Mouse (Mus musculus) kidney, postnatal 25 days (tissue): ENCODE measurements around the gene Itga5.
A peak's percentile ranks its signal among the peaks of the same experiment; 100 is the strongest.

Experiments used
- DNase-seq, 2 experiments: peaks; one replicate each; pipeline ENCODE4 v3.0.0; 2021; ENCODE audit warnings: mixed read lengths in 2 of 2

Gene Itga5

DNA sequence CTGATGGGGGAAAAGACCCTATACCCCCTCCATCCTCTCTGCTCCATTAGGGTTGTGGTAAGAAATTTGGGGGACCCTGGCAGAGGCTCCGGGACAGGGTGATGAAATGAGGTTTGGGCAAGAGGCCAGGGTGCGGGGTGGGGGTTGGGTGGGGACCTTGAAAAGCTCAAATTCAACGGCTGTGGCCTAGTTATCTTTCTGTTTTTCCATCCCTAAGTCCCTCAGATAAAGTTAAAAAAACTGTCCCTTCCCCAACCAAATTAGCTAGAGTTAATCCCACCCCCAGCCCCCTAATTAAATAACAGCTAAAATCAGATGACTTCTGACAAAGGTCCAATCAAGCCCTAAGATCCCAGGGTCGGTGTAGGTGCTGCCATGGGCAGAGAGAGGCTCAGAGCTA lies 1.8 kb downstream of the Itga5 start:
- no peak for DNase-seq

- DNase-seq = no peak
Observed at GRCm38 (mm10) chr15:103363809-103364208, 2.8 kb downstream of the Itga5 start.

- no peak for DNase-seq
Observed at GRCm38 (mm10) chr15:103362950-103363349, 3.6 kb downstream of the Itga5 start.

DNA sequence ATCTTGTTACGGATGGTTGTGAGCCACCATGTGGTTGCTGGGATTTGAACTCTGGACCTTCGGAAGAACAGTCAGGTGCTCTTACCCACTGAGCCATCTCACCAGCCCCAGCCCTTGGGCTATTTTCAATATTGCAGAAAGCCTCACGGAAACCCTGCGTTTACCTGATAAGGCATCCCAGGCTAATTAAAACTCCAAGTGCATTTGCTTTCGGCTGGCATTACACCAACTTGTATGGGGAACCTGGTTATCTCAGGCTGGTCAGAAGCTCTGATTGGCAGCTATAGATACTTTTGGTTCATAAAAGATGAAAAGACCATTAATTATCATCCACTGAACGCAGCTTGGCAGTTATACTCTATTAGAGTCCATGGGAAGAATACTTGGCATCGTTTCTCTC lies 4.2 kb downstream of the Itga5 start:
- DNase-seq = no peak

DNA sequence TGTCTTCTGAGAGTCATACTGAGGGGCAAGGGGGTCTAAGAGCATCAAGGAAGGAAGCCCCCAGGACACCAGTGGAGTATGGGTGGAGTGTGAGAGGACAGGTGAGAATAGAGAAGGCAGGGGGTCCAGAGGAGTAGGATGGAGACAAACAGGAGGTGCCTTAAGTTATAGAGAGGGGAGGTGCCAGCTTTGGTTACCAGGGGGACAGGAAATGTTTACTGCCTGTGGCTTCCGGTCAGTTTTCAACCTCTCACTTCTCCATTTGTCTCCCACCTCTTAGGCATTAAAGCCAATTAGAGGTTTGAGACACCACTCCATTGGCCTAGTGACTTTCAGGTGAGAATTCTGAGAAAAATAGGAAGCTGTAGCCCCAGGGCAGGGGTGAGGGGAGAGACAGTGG lies 5.3 kb downstream of the Itga5 start:
- DNase-seq = no peak

GRCm38 (mm10) chr15:103359869-103360602 lies 6.5 kb downstream of the Itga5 start:
- no peak for DNase-seq

DNA sequence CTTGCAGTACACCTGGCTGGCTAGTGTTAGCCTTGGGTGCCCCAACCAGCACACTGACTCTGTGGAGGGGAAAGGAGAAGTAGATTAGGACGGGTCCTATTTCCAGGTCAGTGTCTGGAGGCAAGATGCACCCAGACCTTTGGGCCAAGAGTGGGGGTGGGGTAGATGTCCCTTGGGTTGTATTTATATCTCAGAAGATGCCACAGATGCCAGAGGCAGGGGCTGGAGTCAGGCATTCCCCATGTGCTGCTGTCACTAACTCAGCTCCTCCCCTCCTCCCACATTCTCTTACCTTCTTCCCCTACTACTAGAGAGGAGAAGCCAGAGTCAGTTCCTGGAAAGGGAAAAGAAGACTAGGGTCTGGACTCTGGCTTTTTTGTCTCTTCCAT lies 7.4 kb downstream of the Itga5 start:
- DNase-seq = no peak

DNA sequence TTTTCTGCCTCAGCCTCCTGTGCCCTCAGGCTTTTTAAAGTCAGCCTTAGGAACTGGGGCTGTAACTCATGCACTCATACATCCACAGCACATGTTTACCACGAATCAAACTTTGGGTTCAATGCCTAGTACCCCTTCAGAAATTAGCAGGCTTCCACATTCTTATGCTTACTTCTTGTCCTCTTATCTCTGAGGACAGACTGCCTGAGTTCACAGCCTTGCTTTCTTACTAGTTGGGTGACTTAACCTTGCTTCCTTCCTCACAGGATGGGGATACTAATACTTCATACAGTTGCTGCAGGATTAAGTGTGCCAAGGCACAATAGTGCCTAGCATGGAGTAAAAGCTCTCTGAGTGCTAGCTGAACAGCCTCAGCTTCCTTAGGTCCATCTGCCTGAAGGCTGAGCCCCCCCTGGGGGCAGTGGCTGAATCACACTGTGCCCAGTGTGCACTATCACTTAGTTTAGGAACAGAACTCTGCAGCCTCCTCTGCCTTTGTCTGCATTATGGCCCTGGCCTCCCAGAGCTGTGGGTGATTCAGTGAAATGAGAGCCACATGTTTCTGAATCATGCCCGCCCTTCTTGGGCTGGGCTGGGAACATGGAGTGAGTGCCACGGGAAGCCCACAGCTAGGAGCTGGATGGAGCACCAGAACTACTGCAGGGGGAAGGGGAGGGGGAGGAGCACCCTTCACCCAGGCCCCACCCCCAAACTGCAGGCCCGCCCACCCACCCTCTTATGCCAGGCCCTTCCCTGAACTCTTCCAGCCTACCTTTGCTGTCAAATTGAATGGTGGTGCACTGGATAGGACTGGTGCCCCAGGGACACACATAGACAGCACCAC lies 8.1 kb downstream of the Itga5 start:
- no peak for DNase-seq

- DNase-seq = no peak
Observed at GRCm38 (mm10) chr15:103357817-103358216, 8.7 kb downstream of the Itga5 start.

- no peak for DNase-seq
Observed at GRCm38 (mm10) chr15:103356130-103356529, 10.4 kb downstream of the Itga5 start.

- DNase-seq = no peak
Observed at GRCm38 (mm10) chr15:103355420-103355819, 11.1 kb downstream of the Itga5 start.

- DNase-seq = no peak
Observed at GRCm38 (mm10) chr15:103354690-103355089, 11.9 kb downstream of the Itga5 start.

- no peak for DNase-seq
Observed at GRCm38 (mm10) chr15:103353511-103354256, 12.9 kb downstream of the Itga5 start.

DNA sequence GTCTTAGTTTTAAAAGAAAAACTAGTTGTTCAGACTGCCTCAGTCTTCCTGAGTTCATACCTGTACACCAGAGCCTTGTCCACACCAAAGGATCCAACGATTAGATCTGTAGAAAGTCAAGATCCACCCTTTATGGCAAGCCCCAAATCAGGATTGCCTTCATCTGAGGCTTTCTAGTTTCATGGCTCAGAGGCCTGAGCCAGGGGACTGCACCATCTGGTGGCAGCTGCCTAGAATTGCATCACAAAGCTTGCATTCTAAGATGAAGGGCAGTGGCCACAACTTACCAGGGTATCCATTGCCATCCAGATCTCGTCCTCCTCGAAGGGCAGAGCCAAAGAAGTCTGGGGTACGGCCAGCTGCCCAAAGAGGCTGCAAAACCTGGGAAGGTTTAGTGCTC lies 13.7 kb downstream of the Itga5 start:
- DNase-seq = peak; percentile 61 to 64

- DNase-seq = peak; percentile 82 to 84
Observed at GRCm38 (mm10) chr15:103347275-103347684, 19.3 kb downstream of the Itga5 start.

- no peak for DNase-seq
Observed at GRCm38 (mm10) chr15:103345789-103346188, 20.8 kb downstream of the Itga5 start.

- DNase-seq = no peak
Observed at GRCm38 (mm10) chr15:103343556-103343955, 23.0 kb downstream of the Itga5 start.

- DNase-seq = no peak
Observed at GRCm38 (mm10) chr15:103343008-103343407, 23.6 kb downstream of the Itga5 start.

- DNase-seq = peak; percentile 66 to 76
Observed at GRCm38 (mm10) chr15:103342415-103342814, 24.1 kb downstream of the Itga5 start.

- no peak for DNase-seq
Observed at GRCm38 (mm10) chr15:103341547-103341946, 25.0 kb downstream of the Itga5 start.

GRCm38 (mm10) chr15:103340786-103341185 lies 25.8 kb downstream of the Itga5 start:
- no peak for DNase-seq

DNA sequence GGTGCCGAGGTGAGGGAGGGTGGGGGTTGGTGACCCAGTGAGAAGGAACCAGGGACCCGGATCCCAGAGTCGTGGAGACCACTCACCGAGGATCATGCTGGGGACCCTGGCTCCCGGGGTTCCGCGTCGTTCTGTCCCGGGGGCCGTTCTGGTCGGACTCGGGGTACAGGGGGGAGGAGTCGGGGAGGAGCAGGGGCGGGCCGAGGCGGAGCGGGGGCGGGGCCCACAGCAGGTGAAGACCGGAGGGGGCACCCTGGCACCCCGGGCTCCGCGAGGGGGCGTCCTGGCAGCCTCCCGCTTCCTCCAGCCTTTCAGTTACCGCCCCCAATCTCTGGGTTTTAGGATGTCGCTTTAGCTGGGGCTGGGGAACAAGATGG lies 26.6 kb downstream of the Itga5 start, which contains the start of gene Zfp385a:
Gene Zfp385a (minus strand): TSS at position 133 of the 377 bp plus-strand sequence.
- DNase-seq = peak; percentile 55 to 66
